Mouse (Mus musculus): ENCODE results near the gene Kbtbd6.

Gene Kbtbd6

GRCm38 (mm10) chr14:79481339-79482151 lies 29.9 kb downstream of the Kbtbd6 start, which contains the start of gene Wbp4:
TSS of gene Wbp4 (minus strand) at chr14:79481520.
- DNase-seq (ENCODE audit: low read depth), result peak; percentile 65

DNA sequence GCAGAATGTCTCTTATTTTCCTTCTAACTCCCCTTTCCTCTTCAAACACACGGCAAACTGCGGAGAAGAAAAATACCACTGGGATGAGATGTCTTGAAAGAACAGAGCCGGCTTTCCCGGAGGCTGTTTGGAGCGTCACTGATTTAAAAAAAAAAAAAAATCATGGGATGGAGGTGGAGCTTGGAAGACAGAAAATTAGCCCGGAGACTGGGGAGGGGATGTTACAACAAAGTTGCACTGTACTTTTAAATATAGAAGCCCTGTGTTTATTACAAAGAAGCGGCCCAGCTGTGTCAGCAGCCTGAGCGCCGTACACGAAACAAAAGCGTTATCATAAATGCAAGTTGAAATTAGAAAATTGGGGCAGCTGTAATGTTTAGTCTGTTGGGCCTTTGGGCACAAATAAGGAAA lies 30.6 kb downstream of the Kbtbd6 start:
- DNase-seq (ENCODE audit: low read depth), result peak; percentile 58

GRCm38 (mm10) chr14:79482747-79483355 lies 31.2 kb downstream of the Kbtbd6 start:
- DNase-seq (ENCODE audit: low read depth), result no peak

GRCm38 (mm10) chr14:79483611-79484120 lies 32.0 kb downstream of the Kbtbd6 start:
- no peak for DNase-seq (ENCODE audit: low read depth)

GRCm38 (mm10) chr14:79486617-79486992 lies 35.0 kb downstream of the Kbtbd6 start:
- DNase-seq (ENCODE audit: low read depth), result no peak

GRCm38 (mm10) chr14:79486993-79487731 lies 35.5 kb downstream of the Kbtbd6 start:
- DNase-seq (ENCODE audit: low read depth), result no peak

DNA sequence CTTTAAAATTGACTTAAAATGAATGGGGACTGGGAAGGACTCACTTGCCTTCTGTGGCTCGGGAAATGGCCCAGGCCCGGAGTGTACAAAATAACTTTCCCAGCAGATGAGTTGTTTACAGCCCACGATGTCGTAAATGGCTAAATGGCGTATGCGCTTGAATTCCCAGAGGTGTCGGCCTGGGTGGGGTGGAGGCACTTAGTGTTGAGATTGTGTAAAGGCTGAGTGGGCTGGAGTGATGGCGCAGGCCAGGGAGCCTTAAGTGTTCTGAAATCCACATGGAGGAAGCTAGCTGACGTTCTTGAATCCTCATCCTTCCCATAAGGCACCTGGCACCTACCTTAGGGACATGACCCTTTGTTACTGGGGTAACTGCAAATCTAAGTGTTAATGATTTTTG lies 36.9 kb downstream of the Kbtbd6 start:
- no peak for DNase-seq (ENCODE audit: low read depth)

- no peak for DNase-seq (ENCODE audit: low read depth)
These were observed 37.5 kb downstream of the Kbtbd6 start for GRCm38 (mm10) chr14:79489150-79489549.

DNA sequence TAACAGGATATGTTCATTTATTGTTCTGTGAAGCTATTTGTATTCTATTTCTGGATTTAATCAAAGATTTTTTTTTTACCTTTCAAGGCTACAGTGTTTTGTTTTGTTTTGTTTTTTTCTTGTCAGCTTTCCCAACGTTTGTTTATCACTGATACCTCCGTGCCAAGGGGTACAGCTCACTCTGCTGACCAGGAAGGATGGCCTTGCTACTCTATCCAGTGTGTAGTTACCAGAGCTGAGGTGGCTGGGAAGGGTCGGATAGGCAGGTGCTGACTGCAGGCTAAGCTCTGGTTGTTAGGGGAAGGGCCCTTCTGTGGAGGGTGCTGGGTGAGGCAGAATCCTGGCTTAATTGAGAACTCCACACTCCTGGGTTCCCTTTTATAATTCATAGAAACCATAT lies 38.6 kb downstream of the Kbtbd6 start:
- no peak for DNase-seq (ENCODE audit: low read depth)

DNA sequence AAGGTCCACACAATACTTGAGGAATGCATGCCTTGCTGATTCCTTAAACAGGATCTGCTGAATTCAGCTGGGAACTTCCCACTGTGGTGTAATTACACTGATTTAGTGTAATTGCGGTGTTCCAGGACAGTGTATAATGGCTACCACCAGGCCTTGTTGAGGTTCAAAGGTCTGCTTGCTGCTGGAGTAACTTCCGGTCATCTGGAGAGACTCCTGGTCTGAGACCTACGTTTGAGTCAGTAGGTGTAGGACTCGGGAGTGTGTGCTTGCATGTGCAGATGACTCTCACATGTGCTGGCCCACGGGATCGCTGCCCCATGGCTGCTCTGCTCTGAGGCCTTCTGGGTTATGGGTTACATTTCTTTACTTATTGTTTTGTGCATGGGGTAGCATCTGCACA lies 42.7 kb downstream of the Kbtbd6 start:
- no peak for DNase-seq (ENCODE audit: low read depth)

- DNase-seq (ENCODE audit: low read depth), result no peak
These were observed 47.7 kb downstream of the Kbtbd6 start for GRCm38 (mm10) chr14:79499326-79499725.

GRCm38 (mm10) chr14:79500756-79501155 lies 49.1 kb downstream of the Kbtbd6 start:
- no peak for DNase-seq (ENCODE audit: low read depth)

DNA sequence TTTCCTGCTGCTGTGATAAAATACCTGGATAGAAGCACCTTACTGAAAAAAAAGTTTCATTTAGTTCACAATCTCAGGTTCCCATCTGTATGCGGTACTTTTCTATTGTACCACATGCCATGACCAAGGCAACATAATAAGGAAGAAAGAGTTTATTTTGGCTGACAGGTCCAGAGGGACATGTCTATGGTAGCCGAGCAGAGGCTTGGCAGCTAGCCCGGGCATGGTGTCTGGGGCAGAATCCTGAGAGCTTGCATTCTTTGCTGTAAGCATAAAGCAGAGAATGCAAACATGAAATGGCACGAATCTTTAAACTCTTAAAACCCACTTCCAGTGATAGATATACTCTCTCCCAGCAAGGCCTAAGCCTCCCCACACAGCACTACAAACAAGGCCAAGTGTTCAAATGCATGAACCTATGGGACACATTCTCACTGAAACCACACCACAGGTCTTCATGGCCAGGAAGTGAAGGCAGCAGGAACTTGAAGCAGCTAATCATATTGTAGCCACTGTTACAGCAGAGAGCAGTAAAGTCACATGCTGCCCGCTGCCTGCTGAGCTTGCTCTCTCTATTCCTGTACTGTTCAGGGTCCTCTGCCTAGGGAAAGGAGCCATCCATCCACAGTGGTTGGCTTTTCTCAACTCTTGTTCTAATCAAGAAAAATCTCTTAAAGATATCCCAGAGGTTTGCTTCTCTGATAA lies 51.9 kb downstream of the Kbtbd6 start:
- no peak for DNase-seq (ENCODE audit: low read depth)

All from fibroblast of lung, adult 2 months (primary cell).